Mouse (Mus musculus): ENCODE data around the gene Ccdc92b.
A peak's percentile ranks its signal among the peaks of the same experiment; 100 is the strongest.

Ccdc92b gene

GRCm38 (mm10) chr11:74611437-74611836 is 8.0 kb upstream of the Ccdc92b start:
- DNase-seq (ENCODE audit: low read depth, low spot score) = no peak

GRCm38 (mm10) chr11:74613428-74613827 is 6.0 kb upstream of the Ccdc92b start:
- no peak for DNase-seq (ENCODE audit: low read depth, low spot score)

GRCm38 (mm10) chr11:74615571-74615970 is 3.8 kb upstream of the Ccdc92b start:
- no peak for DNase-seq (ENCODE audit: low read depth, low spot score)

- DNase-seq (ENCODE audit: low read depth, low spot score) = no peak
Measured at GRCm38 (mm10) chr11:74619956-74620300, 523 bp downstream of the Ccdc92b start.

- no peak for DNase-seq (ENCODE audit: low read depth, low spot score)
Measured at GRCm38 (mm10) chr11:74621974-74622669, 2.7 kb downstream of the Ccdc92b start.

GRCm38 (mm10) chr11:74623693-74624092 is 4.3 kb downstream of the Ccdc92b start:
- no peak for DNase-seq (ENCODE audit: low read depth, low spot score)

- DNase-seq (ENCODE audit: low read depth, low spot score) = no peak
Measured at GRCm38 (mm10) chr11:74625333-74625732, 5.9 kb downstream of the Ccdc92b start.

- no peak for DNase-seq (ENCODE audit: low read depth, low spot score)
Measured at GRCm38 (mm10) chr11:74627481-74627880, 8.1 kb downstream of the Ccdc92b start.

GRCm38 (mm10) chr11:74631880-74632789 is 12.7 kb downstream of the Ccdc92b start:
- no peak for DNase-seq (ENCODE audit: low read depth, low spot score)

GRCm38 (mm10) chr11:74634490-74635275 is 15.3 kb downstream of the Ccdc92b start:
- peak; percentile 88 for DNase-seq (ENCODE audit: low read depth, low spot score)

GRCm38 (mm10) chr11:74637486-74637885 is 18.1 kb downstream of the Ccdc92b start:
- no peak for DNase-seq (ENCODE audit: low read depth, low spot score)

- DNase-seq (ENCODE audit: low read depth, low spot score) = peak; percentile 65
Measured at GRCm38 (mm10) chr11:74637971-74638790, 18.8 kb downstream of the Ccdc92b start.

- DNase-seq (ENCODE audit: low read depth, low spot score) = no peak
Measured at GRCm38 (mm10) chr11:74638791-74639411, 19.5 kb downstream of the Ccdc92b start.

- no peak for DNase-seq (ENCODE audit: low read depth, low spot score)
Measured at GRCm38 (mm10) chr11:74639628-74640027, 20.2 kb downstream of the Ccdc92b start.

GRCm38 (mm10) chr11:74647966-74648365 is 28.6 kb downstream of the Ccdc92b start:
- DNase-seq (ENCODE audit: low read depth, low spot score) = no peak

- no peak for DNase-seq (ENCODE audit: low read depth, low spot score)
Measured at GRCm38 (mm10) chr11:74648676-74649075, 29.3 kb downstream of the Ccdc92b start.

- peak; percentile 91 for DNase-seq (ENCODE audit: low read depth, low spot score)
Measured at GRCm38 (mm10) chr11:74649095-74649646, 29.8 kb downstream of the Ccdc92b start, which contains the start of gene Cluh. Gene Cluh (plus strand): TSS chr11:74649495.

GRCm38 (mm10) chr11:74649647-74650551 is 30.5 kb downstream of the Ccdc92b start:
- DNase-seq (ENCODE audit: low read depth, low spot score) = no peak

- no peak for DNase-seq (ENCODE audit: low read depth, low spot score)
Measured at GRCm38 (mm10) chr11:74650576-74651100, 31.2 kb downstream of the Ccdc92b start.

Measured in forelimb bud, embryonic 11.5 days (tissue).